Mouse (Mus musculus) limb, embryonic 13.5 days (tissue): Measurements from ENCODE around the gene Mpped2. TPM values are rescaled to one million over a fixed set of nuclear protein-coding genes. Genes with fewer than 3 reads are reported as not detected.

Source experiments
- ATAC-seq: fragments of 200-750 bp; cut with Nextera tagmentation; 2 replicates; pipeline ENCODE4 v1.8.0; 2017; ENCODE audit warnings: low read depth, moderate number of reproducible peaks, moderate TSS enrichment; ENCODE audit not compliant: low FRiP score
- H3K27ac ChIP-seq: fragments of 300-500 bp; sonication (generic); 2 replicates; pipeline ENCODE4 v1.5.1; 2015; ENCODE audit warnings: inconsistent platforms, mild to moderate bottlenecking, moderate library complexity
- H3K27me3 ChIP-seq: fragments of 300-500 bp; sonication (generic); 2 replicates; pipeline ENCODE4 v1.6.1; 2015; ENCODE audit warnings: mild to moderate bottlenecking, inconsistent platforms
- H3K36me3 ChIP-seq: fragments of 300-500 bp; sonication (generic); 2 replicates; pipeline ENCODE4 v1.6.1; 2015; ENCODE audit warnings: inconsistent platforms, mild to moderate bottlenecking, moderate library complexity
- H3K4me1 ChIP-seq: fragments of 300-500 bp; sonication (generic); 2 replicates; pipeline ENCODE4 v1.6.1; 2015; ENCODE audit warnings: inconsistent platforms
- H3K4me2 ChIP-seq: fragments of 300-500 bp; sonication (generic); replicated peaks from 2 replicates; pipeline ENCODE4 v1.6.1; 2015; ENCODE audit warnings: inconsistent platforms, mild to moderate bottlenecking, moderate library complexity
- H3K4me3 ChIP-seq: fragments of 300-500 bp; sonication (generic); 2 replicates; pipeline ENCODE4 v1.5.1; 2015; ENCODE audit warnings: moderate library complexity, mild to moderate bottlenecking, inconsistent platforms
- H3K9ac ChIP-seq: fragments of 300-500 bp; sonication (generic); 2 replicates; pipeline ENCODE4 v1.6.1; 2015; ENCODE audit warnings: mild to moderate bottlenecking, inconsistent platforms
- H3K9me3 ChIP-seq: fragments of 300-500 bp; sonication (generic); 2 replicates; pipeline ENCODE4 v1.6.1; 2016; ENCODE audit warnings: inconsistent platforms
- WGBS: fragments of 180-500 bp; shearing (Covaris S2); methylation state at CpG from one replicate; pipeline ENCODE4 v1.1.7; 2015; 5-methylcytosine and 5-hydroxymethylcytosine counted together
- polyA plus RNA-seq: library from polyadenylated mRNA; unstranded; fragments of >200 nt; fragmentation: Nextera tagmentation; extraction: Ambion mirVana; gene quantifications from 2 replicates; pipeline ENCODE4 v1.2.1, GENCODE M21; 2015

Gene Mpped2
- polyA plus RNA-seq, result 130 and 135 TPM in 2 replicates

- Histone ChIP-seq H3K9ac (peak within 1 kb of the TSS; percentile 97), H3K27ac (peak within 1 kb of the TSS; percentile 98), H3K4me3 (peak within 1 kb of the TSS; percentile 85), H3K9me3 (no peaks in the 10 kb centered on the region), H3K4me1 (peaks cover 39% of the 10 kb centered on the region), H3K36me3 (no peaks in the 10 kb centered on the region), H3K27me3 (no peaks in the 10 kb centered on the region), H3K4me2 (peak within 1 kb of the TSS; percentile 96)
- peak; percentile 44 for ATAC-seq
- WGBS, result under 1% methylated on average over 42 of the region's 56 CpGs
Measured at GRCm38 (mm10) chr2:106692783-106693701, at the start of gene Mpped2. Gene Mpped2, plus strand, starts transcription at chr2:106693269.

- Histone ChIP-seq H3K27me3 (no peaks in the 10 kb centered on the region), H3K36me3 (no peaks in the 10 kb centered on the region), H3K4me1 (peaks cover 3% of the 10 kb centered on the region; the same call in 1 of the 2 replicates), H3K9ac (no peak overlapping the region), H3K4me3 (no peak overlapping the region), H3K9me3 (no peaks in the 10 kb centered on the region), H3K4me2 (no peak overlapping the region), H3K27ac (no peak overlapping the region)
- WGBS, result 83% methylated on average over 3 of the region's 3 CpGs
- ATAC-seq, result no peak
Measured at GRCm38 (mm10) chr2:106644782-106645181, 48.3 kb upstream of the Mpped2 start.

GRCm38 (mm10) chr2:106649686-106650570 is 43.1 kb upstream of the Mpped2 start:
- peak overlapping the region; percentile 69 for H3K4me2 ChIP-seq
- no peak overlapping the region for H3K27ac ChIP-seq
- WGBS, result 6% methylated on average over 25 of the region's 25 CpGs
- H3K36me3 ChIP-seq, result no peaks in the 10 kb centered on the region
- H3K4me1 ChIP-seq, result peaks cover 20% of the 10 kb centered on the region
- H3K4me3 ChIP-seq, result peak overlapping the region; percentile 54
- no peaks in the 10 kb centered on the region for H3K27me3 ChIP-seq
- no peaks in the 10 kb centered on the region for H3K9me3 ChIP-seq
- ATAC-seq, result peak; percentile 93
- H3K9ac ChIP-seq, result peak overlapping the region; percentile 70

GRCm38 (mm10) chr2:106652151-106652550 is 40.9 kb upstream of the Mpped2 start:
- no peak for ATAC-seq
- no peak overlapping the region for H3K4me2 ChIP-seq

GRCm38 (mm10) chr2:106652741-106653140 is 40.3 kb upstream of the Mpped2 start:
- H3K27ac ChIP-seq, result no peak overlapping the region
- no peak overlapping the region for H3K4me2 ChIP-seq
- H3K27me3 ChIP-seq, result no peaks in the 10 kb centered on the region
- no peak overlapping the region for H3K4me3 ChIP-seq
- no peak overlapping the region for H3K9ac ChIP-seq
- peaks cover 42% of the 10 kb centered on the region for H3K4me1 ChIP-seq
- 83% methylated on average over 4 of the region's 4 CpGs for WGBS
- ATAC-seq, result no peak
- H3K36me3 ChIP-seq, result no peaks in the 10 kb centered on the region
- no peaks in the 10 kb centered on the region for H3K9me3 ChIP-seq

More at GRCm38 (mm10) chr2:106652151-106652550, 40.9 kb upstream of the Mpped2 start:
- Histone ChIP-seq H3K27me3 (no peaks in the 10 kb centered on the region), H3K4me3 (no peak overlapping the region), H3K9ac (no peak overlapping the region), H3K9me3 (no peaks in the 10 kb centered on the region), H3K27ac (no peak overlapping the region), H3K4me1 (peaks cover 39% of the 10 kb centered on the region), H3K36me3 (no peaks in the 10 kb centered on the region)
- 86% methylated on average over 8 of the region's 8 CpGs for WGBS

GRCm38 (mm10) chr2:106653261-106653660 is 39.8 kb upstream of the Mpped2 start:
- Histone ChIP-seq H3K27ac (no peak overlapping the region), H3K36me3 (no peaks in the 10 kb centered on the region), H3K9ac (no peak overlapping the region), H3K4me1 (peaks cover 42% of the 10 kb centered on the region), H3K4me3 (no peak overlapping the region), H3K9me3 (no peaks in the 10 kb centered on the region), H3K4me2 (no peak overlapping the region), H3K27me3 (no peaks in the 10 kb centered on the region)
- 94% methylated on average over 4 of the region's 4 CpGs for WGBS
- ATAC-seq, result no peak

GRCm38 (mm10) chr2:106655271-106655670 is 37.8 kb upstream of the Mpped2 start:
- peaks cover 46% of the 10 kb centered on the region for H3K4me1 ChIP-seq

GRCm38 (mm10) chr2:106665271-106665670 is 27.8 kb upstream of the Mpped2 start:
- ATAC-seq, result no peak
- WGBS, result 41% methylated on average over 11 of the region's 11 CpGs
- no peaks in the 10 kb centered on the region; the same call in 1 of the 2 replicates for H3K4me1 ChIP-seq
- no peaks in the 10 kb centered on the region for H3K9me3 ChIP-seq
- H3K9ac ChIP-seq, result no peak overlapping the region
- H3K4me3 ChIP-seq, result no peak overlapping the region
- H3K36me3 ChIP-seq, result no peaks in the 10 kb centered on the region
- H3K27me3 ChIP-seq, result no peaks in the 10 kb centered on the region
- no peak overlapping the region for H3K27ac ChIP-seq
- no peak overlapping the region for H3K4me2 ChIP-seq

More at GRCm38 (mm10) chr2:106655271-106655670, 37.8 kb upstream of the Mpped2 start:
- Histone ChIP-seq H3K4me3 (no peak overlapping the region), H3K4me2 (no peak overlapping the region), H3K27me3 (no peaks in the 10 kb centered on the region), H3K36me3 (no peaks in the 10 kb centered on the region), H3K9ac (no peak overlapping the region), H3K9me3 (no peaks in the 10 kb centered on the region), H3K27ac (no peak overlapping the region)
- ATAC-seq, result no peak
- 34% methylated on average over 4 of the region's 4 CpGs for WGBS

- H3K4me1 ChIP-seq, result 0 out of 2 replicates have a peak, but pooled peaks cover 4% of the 10 kb centered on the region
- ATAC-seq, result no peak
- H3K9ac ChIP-seq, result no peak overlapping the region
- WGBS, result 71% methylated on average over 8 of the region's 8 CpGs
- H3K36me3 ChIP-seq, result no peaks in the 10 kb centered on the region
- no peaks in the 10 kb centered on the region for H3K9me3 ChIP-seq
- H3K27ac ChIP-seq, result 0 out of 2 replicates have a peak overlapping the region, but pooled peaks have one; percentile 6
- H3K4me3 ChIP-seq, result no peak overlapping the region
- H3K4me2 ChIP-seq, result no peak overlapping the region
- H3K27me3 ChIP-seq, result no peaks in the 10 kb centered on the region
Measured at GRCm38 (mm10) chr2:106674319-106674718, 18.8 kb upstream of the Mpped2 start.

GRCm38 (mm10) chr2:106677449-106677848 is 15.6 kb upstream of the Mpped2 start:
- Histone ChIP-seq H3K4me3 (no peak overlapping the region), H3K9ac (no peak overlapping the region), H3K4me1 (peaks cover 8% of the 10 kb centered on the region; the same call in 1 of the 2 replicates), H3K4me2 (no peak overlapping the region), H3K36me3 (no peaks in the 10 kb centered on the region), H3K27me3 (no peaks in the 10 kb centered on the region), H3K27ac (no peak overlapping the region), H3K9me3 (no peaks in the 10 kb centered on the region)
- no peak for ATAC-seq
- 64% methylated on average over 2 of the region's 2 CpGs for WGBS

GRCm38 (mm10) chr2:106679720-106680455 is 13.2 kb upstream of the Mpped2 start:
- 64% methylated on average over 5 of the region's 5 CpGs for WGBS
- ATAC-seq, result no peak
- Histone ChIP-seq H3K9me3 (no peaks in the 10 kb centered on the region), H3K27ac (no peak overlapping the region), H3K36me3 (no peaks in the 10 kb centered on the region), H3K4me2 (no peak overlapping the region), H3K27me3 (no peaks in the 10 kb centered on the region), H3K4me1 (peaks cover 23% of the 10 kb centered on the region), H3K4me3 (no peak overlapping the region), H3K9ac (no peak overlapping the region)
